ENCODE assay signal across 8 mouse cellular contexts in the genomic region with DNA sequence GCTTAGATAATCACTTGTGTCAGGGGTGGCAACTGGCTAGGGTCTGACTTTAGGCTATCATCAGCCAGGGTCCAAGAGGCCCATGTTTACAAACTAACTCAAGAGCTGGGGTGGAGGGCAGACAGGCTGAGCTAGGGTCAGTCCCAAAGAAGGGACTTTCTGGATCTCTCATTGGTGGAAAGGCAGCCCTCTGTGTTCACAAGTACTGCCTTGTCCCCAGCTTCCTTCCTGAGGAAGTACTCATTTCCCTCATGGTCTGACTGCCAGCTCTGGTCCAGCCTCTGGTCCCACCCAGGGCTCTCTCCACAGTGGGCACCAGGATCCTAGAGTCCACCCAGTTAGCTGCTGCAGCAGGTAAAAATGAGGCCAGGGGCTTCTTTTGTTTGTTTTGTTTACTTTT. TPM values are rescaled to one million over a fixed set of nuclear protein-coding genes. Genes with fewer than 3 reads are reported as not detected.
DNase-seq lines count a peak whose midpoint lies in the region; ATAC-seq and TF ChIP-seq lines count a peak whose summit lies in the region.

No protein-coding gene starts in this region.

- H3K4me1 ChIP-seq in neural tube, embryonic 13.5 days (replicated peaks): no peaks in the 10 kb centered on the region
- H3K4me1 ChIP-seq in heart, postnatal 0 days (ENCODE audit: control insufficient read depth, insufficient read depth): no peaks in the 10 kb centered on the region
- no peaks in the 10 kb centered on the region for H3K4me1 ChIP-seq in limb, embryonic 11.5 days (ENCODE audit: control insufficient read depth, insufficient read depth, low read length)
- no peaks in the 10 kb centered on the region for H3K4me1 ChIP-seq in midbrain, embryonic 16.5 days (ENCODE audit: control insufficient read depth, insufficient read depth, low read length)

- TF ChIP-seq CTCF in heart, postnatal 0 days (IDR thresholded peaks at IDR 0.05; ENCODE audit: low read depth): no peak

- TF ChIP-seq EP300 in heart, postnatal 0 days (IDR thresholded peaks at IDR 0.05; ENCODE audit: low read depth): peak; percentile 29; the same call in 1 of the 2 replicates

- H3K4me2 ChIP-seq in neural tube, embryonic 13.5 days: no peak overlapping the region
- H3K4me2 ChIP-seq in heart, postnatal 0 days (ENCODE audit: low read depth, low read length): no peak overlapping the region
- H3K4me2 ChIP-seq in limb, embryonic 11.5 days (ENCODE audit: low read depth, severe bottlenecking): no peak overlapping the region
- no peak overlapping the region for H3K4me2 ChIP-seq in midbrain, embryonic 16.5 days (ENCODE audit: low read length)

- no peaks in the 10 kb centered on the region for H3K27me3 ChIP-seq in neural tube, embryonic 13.5 days
- no peaks in the 10 kb centered on the region for H3K27me3 ChIP-seq in heart, postnatal 0 days (ENCODE audit: control insufficient read depth, insufficient read depth, low read length)
- no peaks in the 10 kb centered on the region for H3K27me3 ChIP-seq in limb, embryonic 11.5 days (ENCODE audit: control insufficient read depth, insufficient read depth, low read length)
- no peaks in the 10 kb centered on the region for H3K27me3 ChIP-seq in midbrain, embryonic 16.5 days (ENCODE audit: control insufficient read depth, insufficient read depth, low read depth, low read length)

- no peak for ATAC-seq in neural tube, embryonic 13.5 days (ENCODE audit: low read depth)
- ATAC-seq in heart, postnatal 0 days (ENCODE audit: insufficient read depth, low read depth): peak; percentile 83
- ATAC-seq in limb, embryonic 11.5 days (ENCODE audit: insufficient number of reproducible peaks, low FRiP score, low TSS enrichment, low read depth): no peak
- ATAC-seq in midbrain, embryonic 16.5 days: no peak

- no peak for DNase-seq in neural tube, embryonic 10.5 days (ENCODE audit: extremely low spot score, low spot score)
- peak; percentile 61 for DNase-seq in heart, postnatal 0 days (ENCODE audit: low spot score)
- DNase-seq in limb, embryonic 11.5 days (ENCODE audit: low spot score): no peak
- DNase-seq in thymus, postnatal 25 days: no peak
- no peak for DNase-seq in layer of hippocampus, postnatal 10 days (ENCODE audit: low spot score in 2 of 2)
- DNase-seq in right cerebral cortex, postnatal 4 days: no peak

- H3K9ac ChIP-seq in neural tube, embryonic 13.5 days: no peak overlapping the region
- H3K9ac ChIP-seq in heart, postnatal 0 days (replicated peaks; ENCODE audit: low read depth, low read length): no peak overlapping the region
- H3K9ac ChIP-seq in limb, embryonic 11.5 days (ENCODE audit: low read length): no peak overlapping the region
- H3K9ac ChIP-seq in midbrain, embryonic 16.5 days (ENCODE audit: low read depth, low read length): no peak overlapping the region

- H3K27ac ChIP-seq in neural tube, embryonic 13.5 days (replicated peaks): peak overlapping the region; percentile 76
- H3K27ac ChIP-seq in heart, postnatal 0 days (ENCODE audit: low read depth): peak overlapping the region; percentile 84
- peak overlapping the region; percentile 48; the same call in 1 of the 2 replicates for H3K27ac ChIP-seq in limb, embryonic 11.5 days (replicated peaks; ENCODE audit: low read depth, low read length)
- H3K27ac ChIP-seq in midbrain, embryonic 16.5 days (ENCODE audit: low read length): 0 out of 2 replicates have a peak overlapping the region, but pooled peaks have one; percentile 39

- H3K4me3 ChIP-seq in neural tube, embryonic 13.5 days: no peak overlapping the region
- no peak overlapping the region for H3K4me3 ChIP-seq in heart, postnatal 0 days (ENCODE audit: low read depth, low read length)
- no peak overlapping the region for H3K4me3 ChIP-seq in limb, embryonic 11.5 days (ENCODE audit: low read depth, low read length)
- no peak overlapping the region for H3K4me3 ChIP-seq in midbrain, embryonic 16.5 days (ENCODE audit: low read depth, low read length)

- peaks cover 60% of the 10 kb centered on the region for H3K36me3 ChIP-seq in neural tube, embryonic 13.5 days
- H3K36me3 ChIP-seq in heart, postnatal 0 days (replicated peaks; ENCODE audit: control insufficient read depth, insufficient read depth, low read length): peaks cover 21% of the 10 kb centered on the region
- peaks cover 16% of the 10 kb centered on the region for H3K36me3 ChIP-seq in limb, embryonic 11.5 days (ENCODE audit: control insufficient read depth, insufficient read depth, low read length)
- peaks cover 14% of the 10 kb centered on the region for H3K36me3 ChIP-seq in midbrain, embryonic 16.5 days (ENCODE audit: control insufficient read depth, insufficient read depth, low read length)

- no peaks in the 10 kb centered on the region for H3K9me3 ChIP-seq in neural tube, embryonic 13.5 days
- no peaks in the 10 kb centered on the region for H3K9me3 ChIP-seq in heart, postnatal 0 days (replicated peaks; ENCODE audit: control insufficient read depth, low read length)
- no peaks in the 10 kb centered on the region for H3K9me3 ChIP-seq in limb, embryonic 11.5 days (ENCODE audit: control insufficient read depth, low read length)
- H3K9me3 ChIP-seq in midbrain, embryonic 16.5 days (replicated peaks; ENCODE audit: control insufficient read depth, low read length, poor library complexity, severe bottlenecking): no peaks in the 10 kb centered on the region

RNA-seq across cellular contexts. Expression of a gene that starts 60.0 kb away (rescaled TPM):
- polyA plus RNA-seq in neural tube, embryonic 13.5 days (2015; fragmentation: Nextera tagmentation; extraction: Ambion mirVana): 188 and 247 TPM in 2 replicates
- total RNA-seq in heart, postnatal 0 days (2014; rRNA removed; ENCODE audit: low replicate concordance): 84.8 and 97.1 TPM in 2 replicates
- 81.9 and 82.3 TPM in 2 replicates for polyA plus RNA-seq in heart, postnatal 0 days (2015; fragmentation: Nextera tagmentation; extraction: Ambion mirVana)
- polyA plus RNA-seq in limb, embryonic 11.5 days (2014; fragmentation: Nextera tagmentation; extraction: Ambion mirVana): 211 and 222 TPM in 2 replicates
- polyA plus RNA-seq in midbrain, embryonic 16.5 days (2015; fragmentation: Nextera tagmentation; extraction: Ambion mirVana): 133 and 164 TPM in 2 replicates
- 100 to 1,000 TPM; 188 to 206 TPM for total RNA-seq in layer of hippocampus, postnatal 10 days (2021)
